Mouse (Mus musculus) right cerebral cortex, postnatal 25 days (tissue): ENCODE data around the gene Agtrap.

Experiments used
- DNase-seq: peaks from one replicate; pipeline ENCODE4 v3.0.0; 2022

The Agtrap gene

GRCm38 (mm10) chr4:148101801-148102527 lies 14.1 kb upstream of the Agtrap start:
- peak; percentile 77 for DNase-seq

GRCm38 (mm10) chr4:148098666-148099065 lies 10.8 kb upstream of the Agtrap start:
- no peak for DNase-seq

GRCm38 (mm10) chr4:148097936-148098335 lies 10.1 kb upstream of the Agtrap start:
- DNase-seq = no peak

GRCm38 (mm10) chr4:148095081-148095480 lies 7.2 kb upstream of the Agtrap start:
- no peak for DNase-seq

GRCm38 (mm10) chr4:148094161-148094560 lies 6.3 kb upstream of the Agtrap start:
- DNase-seq = no peak

- no peak for DNase-seq
Measured at GRCm38 (mm10) chr4:148092551-148093271, 4.9 kb upstream of the Agtrap start.

GRCm38 (mm10) chr4:148091181-148091580 lies 3.4 kb upstream of the Agtrap start:
- no peak for DNase-seq

- DNase-seq = no peak
Measured at GRCm38 (mm10) chr4:148089166-148089565, 1.3 kb upstream of the Agtrap start.

- DNase-seq = no peak
Measured at GRCm38 (mm10) chr4:148087091-148087906, 532 bp downstream of the Agtrap start.

- DNase-seq = no peak
Measured at GRCm38 (mm10) chr4:148085907-148086305, 1.9 kb downstream of the Agtrap start.

- DNase-seq = no peak
Measured at GRCm38 (mm10) chr4:148085131-148085906, 2.5 kb downstream of the Agtrap start.

GRCm38 (mm10) chr4:148084261-148084714 lies 3.5 kb downstream of the Agtrap start:
- no peak for DNase-seq

- DNase-seq = no peak
Measured at GRCm38 (mm10) chr4:148083176-148083899, 4.5 kb downstream of the Agtrap start.

GRCm38 (mm10) chr4:148082257-148083044 lies 5.4 kb downstream of the Agtrap start:
- no peak for DNase-seq

GRCm38 (mm10) chr4:148081201-148081600 lies 6.6 kb downstream of the Agtrap start:
- DNase-seq = no peak

GRCm38 (mm10) chr4:148080597-148080973 lies 7.2 kb downstream of the Agtrap start:
- no peak for DNase-seq

GRCm38 (mm10) chr4:148079944-148080596 lies 7.8 kb downstream of the Agtrap start:
- no peak for DNase-seq

GRCm38 (mm10) chr4:148079212-148079611 lies 8.6 kb downstream of the Agtrap start:
- DNase-seq = no peak

- DNase-seq = no peak
Measured at GRCm38 (mm10) chr4:148075881-148076280, 11.9 kb downstream of the Agtrap start.

- peak; percentile 56 for DNase-seq
Measured at GRCm38 (mm10) chr4:148075259-148075658, 12.6 kb downstream of the Agtrap start.
